Mouse (Mus musculus): ENCODE measurements around the gene Aox2.

Gene Aox2

GRCm38 (mm10) chr1:58288091-58288490 lies 10.0 kb downstream of the Aox2 start:
- peak in 1 of 2 experiments; percentile 8 for DNase-seq (ENCODE audit: low spot score in 2 of 2)

GRCm38 (mm10) chr1:58289863-58290469 lies 11.8 kb downstream of the Aox2 start:
- DNase-seq (ENCODE audit: low spot score in 2 of 2): peak in 1 of 2 experiments; percentile 42

DNA sequence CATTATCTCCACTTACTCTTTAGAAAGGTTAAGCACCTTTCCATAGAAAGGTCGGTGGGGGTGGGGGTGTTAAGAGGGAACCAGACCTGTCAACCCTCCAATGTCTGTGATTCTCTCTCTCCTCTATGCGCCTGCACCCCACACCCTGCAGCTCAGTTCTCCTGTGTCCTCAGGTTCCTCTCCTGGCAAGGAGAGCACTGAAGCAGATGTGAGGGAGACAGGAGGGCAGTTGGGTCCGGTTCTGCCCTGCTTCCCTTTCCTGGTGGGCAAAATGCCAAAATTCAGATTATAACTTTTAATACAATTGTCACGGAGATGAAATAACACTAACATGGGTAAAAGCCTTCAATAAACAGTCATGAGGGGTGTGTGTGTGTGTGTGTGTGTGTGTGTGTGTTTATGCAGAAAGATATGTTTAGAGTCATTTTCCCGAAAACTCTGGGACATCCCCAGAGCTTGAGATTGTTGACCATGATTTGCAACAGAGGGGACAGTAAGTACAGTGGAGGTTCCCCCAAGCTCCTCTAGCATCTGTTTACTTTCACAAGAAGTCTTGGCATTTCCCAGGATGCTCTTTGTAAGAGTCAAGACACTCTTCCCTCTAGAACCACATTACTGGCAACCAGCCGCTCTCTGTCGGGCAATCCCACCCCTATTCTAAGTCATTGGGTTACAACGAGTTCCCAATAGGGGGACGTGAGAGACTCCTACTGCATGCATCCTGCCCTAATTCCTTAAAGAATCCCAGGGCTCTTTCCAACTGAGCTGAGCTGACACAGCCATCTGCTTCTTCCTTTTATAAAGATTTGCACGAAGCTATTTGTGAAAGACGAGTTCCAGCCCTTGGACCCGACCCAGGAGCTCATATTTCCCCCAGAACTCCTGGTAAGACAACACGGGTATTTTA lies 13.5 kb downstream of the Aox2 start:
- DNase-seq (ENCODE audit: low spot score in 2 of 2): peak in 1 of 2 experiments; percentile 18

DNA sequence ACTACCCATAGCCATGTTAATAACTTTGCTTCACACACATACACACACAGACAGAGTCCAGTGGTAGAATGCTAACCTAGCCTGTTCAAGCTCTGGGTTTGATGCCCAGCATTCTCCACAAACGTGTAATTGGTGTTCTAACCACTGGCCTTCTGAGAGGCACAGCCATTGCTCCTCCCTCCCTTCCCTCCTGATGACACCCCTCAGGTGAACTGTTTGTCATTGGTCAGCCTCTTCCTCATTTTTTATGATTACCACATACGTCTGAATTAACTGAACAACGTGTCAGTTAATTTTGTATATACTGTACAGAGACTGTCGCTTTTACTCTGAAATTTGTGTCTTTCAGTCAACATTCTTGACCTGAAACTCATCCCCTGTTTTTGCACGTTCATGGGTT lies 16.6 kb downstream of the Aox2 start:
- DNase-seq (ENCODE audit: low spot score in 2 of 2): no peak

DNA sequence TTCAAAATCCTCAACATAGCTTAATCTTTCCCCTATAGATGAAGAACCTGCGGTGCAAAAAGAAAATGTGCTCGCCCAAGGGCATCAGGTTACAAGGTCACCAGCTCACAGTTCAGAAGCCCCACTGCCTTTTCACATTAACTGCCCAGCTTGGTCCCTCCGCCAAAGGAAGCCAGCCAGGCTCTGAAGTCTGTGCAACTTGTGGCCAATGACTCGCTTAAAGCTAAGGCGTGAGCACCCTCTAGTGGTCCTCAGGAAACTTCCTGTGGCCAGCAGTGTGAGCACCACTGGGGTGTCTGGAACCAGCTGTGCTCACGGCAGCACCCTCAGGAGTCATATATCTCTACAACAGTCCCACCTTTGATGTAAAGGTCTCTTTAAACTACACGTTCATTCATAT lies 18.2 kb downstream of the Aox2 start:
- DNase-seq (ENCODE audit: low spot score in 2 of 2): peak; percentile 39 to 45

DNA sequence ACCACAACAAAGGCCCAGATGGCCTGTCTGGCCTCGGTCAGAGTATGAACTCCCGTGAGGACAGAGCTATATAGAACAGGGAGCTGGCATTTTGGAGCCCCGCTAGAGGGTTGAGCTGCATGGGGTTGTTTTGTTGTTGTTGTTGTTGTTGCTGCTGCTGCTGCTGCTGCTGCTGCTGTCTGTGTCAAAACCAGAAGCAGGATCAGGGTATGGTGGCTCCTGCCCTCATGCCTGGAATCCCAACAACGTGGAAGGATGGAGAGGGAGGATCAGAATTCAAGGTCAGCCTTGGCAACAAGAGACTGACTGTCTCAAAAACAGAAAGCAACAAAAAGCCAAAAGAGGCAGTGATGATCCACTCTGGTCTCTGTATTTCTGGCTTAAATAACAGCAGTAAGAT lies 18.7 kb downstream of the Aox2 start:
- DNase-seq (ENCODE audit: low spot score in 2 of 2): no peak

DNA sequence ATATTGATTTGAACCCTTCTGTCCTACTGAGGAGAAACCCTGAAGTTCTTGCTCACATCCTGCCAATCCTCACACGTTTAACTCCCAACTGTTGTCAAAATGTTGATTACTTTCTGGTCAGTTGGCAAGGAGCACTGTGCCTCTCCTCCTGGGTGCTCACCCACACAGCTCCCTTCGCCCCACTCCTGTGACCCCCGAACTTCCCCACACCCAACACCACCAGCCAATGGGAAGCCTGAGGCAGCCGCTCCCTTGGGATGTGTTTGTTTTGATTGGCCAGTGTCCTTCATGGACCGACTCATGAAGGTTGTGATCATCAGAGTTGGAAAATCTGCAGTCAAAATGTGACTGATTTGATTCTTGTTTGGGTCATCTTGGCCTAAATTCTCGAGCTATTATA lies 20.2 kb downstream of the Aox2 start:
- no peak for DNase-seq (ENCODE audit: low spot score in 2 of 2)

- DNase-seq (ENCODE audit: low spot score in 2 of 2): no peak
These were observed 22.9 kb downstream of the Aox2 start for GRCm38 (mm10) chr1:58301073-58301472.

DNA sequence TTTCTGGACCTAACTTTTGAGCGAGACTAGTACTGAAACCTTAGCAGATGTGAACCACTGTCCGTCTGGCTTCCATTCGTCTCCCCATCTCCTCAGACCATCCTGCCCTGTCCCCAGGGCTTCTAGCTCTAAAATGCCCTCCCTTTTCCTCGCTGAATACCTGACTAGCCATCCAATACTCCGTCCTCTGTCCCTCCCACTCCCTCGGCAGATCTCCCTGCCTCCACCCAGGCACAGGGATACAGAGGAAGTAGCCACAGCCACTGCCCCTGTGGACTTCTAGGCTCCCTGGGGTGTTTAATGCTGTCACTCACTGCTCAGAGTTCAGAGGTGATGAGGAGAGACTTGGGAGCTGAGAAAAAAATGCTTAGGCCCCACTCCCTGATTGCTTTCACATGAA lies 23.9 kb downstream of the Aox2 start:
- DNase-seq (ENCODE audit: low spot score in 2 of 2): no peak

GRCm38 (mm10) chr1:58303009-58303408 lies 24.9 kb downstream of the Aox2 start:
- DNase-seq (ENCODE audit: low spot score in 2 of 2): no peak

DNA sequence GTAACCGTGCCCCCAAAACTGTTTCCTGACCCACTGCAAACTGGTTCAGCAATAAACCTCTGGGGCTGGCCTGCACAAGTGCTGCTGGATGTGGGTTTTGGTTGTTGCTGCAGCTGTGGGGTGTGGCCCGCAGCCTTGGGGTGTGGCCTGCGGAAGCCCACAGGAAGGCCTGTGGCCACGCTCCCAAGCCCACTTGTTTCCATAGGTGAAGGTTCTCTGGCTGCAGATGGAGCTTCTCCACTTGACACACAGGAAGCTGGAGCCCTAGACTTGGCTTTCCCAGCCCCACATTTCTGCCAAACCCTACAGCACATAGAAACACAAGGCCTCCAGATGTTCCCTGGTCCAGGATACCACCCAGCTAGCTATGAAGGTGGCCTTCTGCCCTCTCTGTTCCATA lies 25.6 kb downstream of the Aox2 start:
- no peak for DNase-seq (ENCODE audit: low spot score in 2 of 2)

DNA sequence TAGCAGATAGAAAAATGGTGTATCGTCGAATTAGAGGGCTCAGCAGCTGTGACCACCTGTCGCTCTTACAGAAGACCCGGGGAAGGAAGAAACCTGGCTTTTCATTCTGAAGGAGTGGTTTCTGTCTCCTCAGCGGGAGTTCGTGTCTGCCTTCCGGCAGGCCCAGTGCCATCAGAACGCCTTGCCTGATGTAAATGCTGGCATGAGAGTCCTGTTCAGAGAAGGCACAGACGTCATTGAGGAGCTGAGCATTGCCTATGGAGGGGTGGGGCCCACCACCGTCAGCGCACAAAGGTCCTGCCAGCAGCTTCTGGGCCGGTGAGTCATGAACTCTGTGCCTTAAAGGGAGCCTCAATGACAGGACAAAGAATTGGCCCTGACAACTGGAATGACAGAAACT lies 26.2 kb downstream of the Aox2 start:
- no peak for DNase-seq (ENCODE audit: low spot score in 2 of 2)

GRCm38 (mm10) chr1:58307181-58307580 lies 29.1 kb downstream of the Aox2 start:
- DNase-seq (ENCODE audit: low spot score in 2 of 2): no peak

DNA sequence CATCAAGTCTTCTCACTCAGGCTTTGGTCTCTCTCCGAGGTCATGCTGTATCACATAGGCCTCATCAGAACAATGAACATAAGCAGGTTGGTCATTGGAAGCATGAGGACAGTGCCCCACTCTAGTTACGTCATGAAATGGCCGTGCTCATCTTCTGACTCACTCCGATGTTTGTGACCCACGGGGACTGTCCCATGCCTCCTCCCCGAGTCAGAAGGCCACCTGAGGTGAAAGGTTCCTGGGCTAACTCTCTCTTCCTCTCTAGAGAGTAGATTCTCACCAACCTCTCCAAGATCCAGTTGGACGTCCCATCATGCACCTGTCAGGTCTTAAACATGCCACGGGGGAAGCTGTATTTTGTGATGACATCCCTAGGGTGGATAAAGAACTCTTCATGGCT lies 30.5 kb downstream of the Aox2 start:
- no peak for DNase-seq (ENCODE audit: low spot score in 2 of 2)

DNA sequence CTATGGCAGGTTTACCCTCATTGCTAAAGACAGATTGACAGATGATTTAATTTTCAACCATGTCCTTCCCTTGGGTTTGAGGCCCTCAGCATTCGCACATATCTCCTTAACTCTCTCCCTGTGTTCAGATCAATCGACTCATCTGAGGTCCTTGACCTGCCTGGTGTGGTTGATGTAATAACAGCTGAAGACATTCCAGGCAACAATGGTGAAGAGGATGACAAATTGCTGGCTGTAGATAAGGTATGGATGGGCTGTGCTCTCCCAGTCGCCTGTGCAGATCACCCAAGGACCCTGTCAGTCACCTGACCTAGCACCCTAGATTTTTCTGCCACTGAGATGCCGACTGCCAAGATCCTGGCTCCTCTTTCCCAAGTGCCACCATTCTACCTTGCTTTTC lies 31.7 kb downstream of the Aox2 start:
- DNase-seq (ENCODE audit: low spot score in 2 of 2): no peak

GRCm38 (mm10) chr1:58311221-58311864 lies 33.2 kb downstream of the Aox2 start:
- no peak for DNase-seq (ENCODE audit: low spot score in 2 of 2)

DNA sequence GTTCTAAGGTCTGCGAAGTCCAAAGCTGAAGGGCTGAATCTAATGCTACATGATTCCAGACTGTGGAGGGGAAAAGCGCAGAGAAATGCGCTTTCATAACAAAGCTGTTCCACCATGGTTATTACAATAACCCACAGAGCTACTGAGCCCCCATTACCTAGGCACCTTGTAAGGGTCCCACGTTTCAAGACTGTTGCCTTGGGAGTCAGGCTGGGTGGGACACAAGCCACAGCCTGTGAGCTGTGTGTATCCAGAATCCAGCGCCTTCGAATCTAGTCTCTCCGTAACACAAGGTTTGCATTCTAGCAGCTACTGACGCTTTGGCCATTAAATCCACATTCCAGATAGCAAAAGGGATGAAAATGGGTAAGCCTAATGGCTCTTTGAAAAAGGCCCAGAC lies 35.0 kb downstream of the Aox2 start:
- DNase-seq (ENCODE audit: low spot score in 2 of 2): no peak

- DNase-seq (ENCODE audit: low spot score in 2 of 2): no peak
These were observed 37.4 kb downstream of the Aox2 start for GRCm38 (mm10) chr1:58315532-58315931.

GRCm38 (mm10) chr1:58333222-58333621 lies 55.1 kb downstream of the Aox2 start:
- DNase-seq (ENCODE audit: low spot score in 2 of 2): no peak

DNA sequence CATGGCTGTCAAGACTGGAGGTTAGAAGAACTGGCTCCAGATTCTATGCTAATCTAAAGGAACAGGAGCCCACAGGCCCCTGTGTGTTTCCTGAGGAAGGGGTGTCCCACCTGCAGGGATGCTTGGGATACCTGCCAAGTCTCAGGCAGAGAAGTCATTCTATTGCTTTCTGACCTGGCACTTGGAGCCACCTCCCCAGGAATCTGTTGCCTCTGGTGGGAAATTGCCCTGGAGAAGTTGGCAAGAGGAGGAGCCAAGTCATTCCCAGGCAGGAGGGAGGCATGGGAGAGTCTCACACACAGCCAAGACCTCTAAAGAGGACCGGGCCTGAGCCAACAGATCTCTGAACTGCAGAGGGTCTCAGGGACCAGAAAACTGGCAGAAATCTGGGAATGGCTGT lies 61.8 kb downstream of the Aox2 start:
- no peak for DNase-seq (ENCODE audit: low spot score in 2 of 2)

DNA sequence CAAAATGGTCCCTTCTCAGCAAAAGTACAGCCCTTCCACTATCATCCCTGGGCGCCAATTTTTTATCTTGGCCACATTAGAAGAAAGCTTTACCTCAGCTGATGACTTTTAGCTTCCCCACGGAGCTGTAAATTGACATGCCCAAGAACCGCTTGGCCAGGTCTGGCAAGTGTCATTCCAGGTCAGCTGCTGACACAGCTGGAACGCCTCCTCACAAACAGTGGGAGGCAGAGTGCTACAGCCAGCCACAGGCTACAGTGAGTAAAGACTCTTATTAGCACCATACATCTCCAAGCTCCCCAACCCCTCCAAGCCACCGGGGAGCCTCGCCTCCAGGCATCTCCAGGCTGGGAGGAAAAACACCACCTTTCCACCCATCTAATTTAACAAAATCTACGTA lies 63.5 kb downstream of the Aox2 start:
- no peak for DNase-seq (ENCODE audit: low spot score in 2 of 2)

DNA sequence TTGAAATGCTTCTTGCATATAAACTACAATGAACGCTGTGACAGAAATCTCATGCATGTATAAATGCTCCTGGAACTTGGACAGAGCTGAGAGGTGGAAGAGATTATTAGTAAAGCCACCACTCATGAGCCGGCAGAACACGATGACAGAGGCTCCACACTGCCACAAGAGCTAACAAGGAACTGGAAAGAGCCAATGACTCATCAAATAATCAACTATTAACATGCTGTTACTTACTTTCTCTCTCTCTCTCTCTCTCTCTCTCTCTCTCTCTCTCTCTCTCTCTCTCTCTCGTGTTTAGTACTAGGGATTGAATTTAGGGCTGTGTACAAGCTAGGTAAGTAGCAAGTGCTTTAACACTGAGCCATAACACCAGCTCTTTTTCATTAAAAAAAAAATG lies 65.7 kb downstream of the Aox2 start:
- DNase-seq (ENCODE audit: low spot score in 2 of 2): no peak

- DNase-seq (ENCODE audit: low spot score in 2 of 2): no peak
These were observed 66.4 kb downstream of the Aox2 start for GRCm38 (mm10) chr1:58344570-58344969.
